Mouse (Mus musculus) midbrain, embryonic 11.5 days (tissue): ENCODE data around the gene Ranbp3. TPM values are rescaled to one million over a fixed set of nuclear protein-coding genes. Genes with fewer than 3 reads are reported as not detected.

Experiments used
- ATAC-seq: fragments of 200-750 bp; cut with Nextera tagmentation; 2 replicates; pipeline ENCODE4 v1.8.0; 2017; ENCODE audit warnings: moderate TSS enrichment, moderate library complexity; ENCODE audit not compliant: low FRiP score
- DNase-seq: peaks from one replicate; pipeline ENCODE4 v3.0.0; 2015; ENCODE audit warnings: low spot score; ENCODE audit errors: missing footprints
- H3K27ac ChIP-seq: fragments of 300-500 bp; sonication (generic); 2 replicates; pipeline ENCODE4 v1.5.1; 2014; ENCODE audit warnings: low read depth, low read length
- H3K27me3 ChIP-seq: fragments of 300-500 bp; sonication (generic); 2 replicates; pipeline ENCODE4 v1.6.1; 2014; ENCODE audit warnings: mild to moderate bottlenecking, low read length, moderate library complexity, mixed read lengths; ENCODE audit not compliant: control insufficient read depth, insufficient read depth
- H3K36me3 ChIP-seq: fragments of 300-500 bp; sonication (generic); 2 replicates; pipeline ENCODE4 v1.6.1; 2014; ENCODE audit warnings: mild to moderate bottlenecking, low read length, moderate library complexity, mixed read lengths; ENCODE audit not compliant: control insufficient read depth, insufficient read depth
- H3K4me1 ChIP-seq: fragments of 300-500 bp; sonication (generic); 2 replicates; pipeline ENCODE4 v1.6.1; 2014; ENCODE audit warnings: low read length; ENCODE audit not compliant: control insufficient read depth, insufficient read depth
- H3K4me2 ChIP-seq: fragments of 300-500 bp; sonication (generic); 2 replicates; pipeline ENCODE4 v1.6.1; 2014; ENCODE audit warnings: mild to moderate bottlenecking, moderate library complexity
- H3K4me3 ChIP-seq: fragments of 300-500 bp; sonication (generic); 2 replicates; pipeline ENCODE4 v1.5.1; 2014; ENCODE audit warnings: low read depth, low read length
- H3K9ac ChIP-seq: fragments of 300-500 bp; sonication (generic); 2 replicates; pipeline ENCODE4 v1.6.1; 2014; ENCODE audit warnings: low read length
- H3K9me3 ChIP-seq: fragments of 300-500 bp; sonication (generic); 2 replicates; pipeline ENCODE4 v1.6.1; 2016; ENCODE audit warnings: low read length; ENCODE audit not compliant: control insufficient read depth
- WGBS: fragments of 180-500 bp; shearing (Covaris S2); extraction: QIAGEN DNeasy Blood & Tissue Kit; methylation state at CpG from one replicate; pipeline ENCODE4 v1.1.7; 2014; 5-methylcytosine and 5-hydroxymethylcytosine counted together
- polyA plus RNA-seq: library from polyadenylated mRNA; unstranded; fragments of >200 nt; fragmentation: Nextera tagmentation; extraction: Ambion mirVana; gene quantifications from 2 replicates; pipeline ENCODE4 v1.2.1, GENCODE M21; 2014

Ranbp3 gene
- polyA plus RNA-seq, 1 experiment from 2014 or later = 112 TPM

DNA sequence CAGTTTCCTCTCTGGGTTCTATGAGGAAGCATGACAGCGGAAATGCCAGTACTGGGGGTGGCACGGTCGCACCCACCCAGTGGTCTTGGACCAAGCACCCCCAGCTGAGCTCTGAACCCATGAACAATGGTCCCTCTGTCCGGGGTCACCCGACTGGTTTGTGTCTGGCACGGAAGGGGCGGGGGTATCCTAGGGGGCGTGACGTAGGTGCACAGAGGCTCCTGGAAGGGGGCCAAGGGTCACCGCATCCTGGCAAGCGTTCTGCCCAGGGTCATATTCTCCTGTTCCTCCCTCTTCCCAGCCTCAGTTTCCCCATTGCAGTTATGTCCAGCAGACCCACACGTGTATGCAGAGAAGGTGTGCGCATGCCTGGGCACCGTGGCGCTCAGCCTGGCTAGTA is 80.4 kb downstream of the Ranbp3 start:
- DNase-seq (no peak), ATAC-seq (no peak)
- WGBS = 22% methylated on average over 15 of the region's 15 CpGs
- peaks cover 14% of the 10 kb centered on the region for H3K4me1 ChIP-seq
- H3K27ac ChIP-seq = no peak overlapping the region
- no peaks in the 10 kb centered on the region for H3K36me3 ChIP-seq
- no peak overlapping the region for H3K4me3 ChIP-seq
- no peaks in the 10 kb centered on the region for H3K9me3 ChIP-seq
- H3K9ac ChIP-seq = no peak overlapping the region
- H3K4me2 ChIP-seq = no peak overlapping the region
- peaks cover 67% of the 10 kb centered on the region for H3K27me3 ChIP-seq

DNA sequence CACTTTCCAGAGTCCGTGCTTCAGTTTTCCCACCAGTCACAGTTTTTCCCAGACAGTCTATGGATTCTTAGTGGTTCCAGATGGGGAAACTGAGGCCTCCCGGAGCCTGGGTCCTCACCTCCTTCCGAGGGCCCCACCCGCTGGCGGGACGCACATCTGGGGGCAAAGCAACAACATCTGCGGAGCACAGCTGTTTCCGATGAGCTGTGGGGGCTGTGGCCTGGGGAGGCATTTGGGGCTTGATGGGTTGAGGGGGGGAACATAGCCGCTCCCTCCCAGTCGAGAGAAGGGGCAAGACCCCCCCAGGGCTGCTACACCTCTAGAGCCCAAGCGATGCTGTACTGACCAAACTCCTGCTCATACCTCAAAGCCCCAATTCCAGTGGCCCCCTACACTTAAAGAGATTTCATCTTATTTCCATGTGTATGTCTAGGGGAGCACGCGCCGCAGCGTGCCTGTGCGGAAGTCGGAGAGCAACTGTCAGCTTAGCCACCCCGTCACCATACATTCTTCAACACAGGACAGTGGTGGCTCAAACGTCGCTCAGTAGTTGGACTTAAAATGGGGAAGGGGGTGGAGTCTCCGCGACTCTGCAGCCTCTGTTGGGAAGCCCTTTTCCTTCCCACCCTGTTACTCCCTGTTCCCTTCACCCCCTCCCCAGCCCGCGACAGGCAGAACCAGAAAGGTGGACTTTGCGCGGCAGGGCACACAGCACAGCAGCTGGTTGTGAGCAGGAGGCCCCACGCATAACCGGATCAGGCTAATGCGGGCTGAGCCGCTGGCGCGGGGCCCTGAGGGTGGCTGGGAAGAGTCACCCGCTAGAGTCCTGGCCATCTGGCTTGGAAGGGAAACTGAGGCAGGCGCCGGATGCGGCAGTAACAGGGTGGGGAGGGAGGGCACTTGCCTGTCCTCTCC is 81.4 kb downstream of the Ranbp3 start:
- no peak overlapping the region for H3K4me3 ChIP-seq
- no peak overlapping the region for H3K4me2 ChIP-seq
- H3K36me3 ChIP-seq = no peaks in the 10 kb centered on the region
- DNase-seq (peak; percentile 89), ATAC-seq (no peak)
- H3K27me3 ChIP-seq = peaks cover 67% of the 10 kb centered on the region
- no peaks in the 10 kb centered on the region for H3K9me3 ChIP-seq
- no peak overlapping the region for H3K9ac ChIP-seq
- H3K27ac ChIP-seq = no peak overlapping the region
- H3K4me1 ChIP-seq = peaks cover 14% of the 10 kb centered on the region
- WGBS = 13% methylated on average over 36 of the region's 36 CpGs

GRCm38 (mm10) chr17:56756703-56757399 is 83.8 kb downstream of the Ranbp3 start:
- Histone ChIP-seq H3K9ac (peak overlapping the region; percentile 60), H3K4me2 (peak overlapping the region; percentile 74), H3K27me3 (peaks cover 60% of the 10 kb centered on the region), H3K27ac (no peak overlapping the region), H3K4me3 (peak overlapping the region; percentile 38), H3K36me3 (no peaks in the 10 kb centered on the region), H3K9me3 (no peaks in the 10 kb centered on the region), H3K4me1 (peaks cover 17% of the 10 kb centered on the region)
- WGBS = 1% methylated on average over 51 of the region's 51 CpGs
- ATAC-seq = peak; percentile 6; the same call in 1 of the 2 replicates
- peak; percentile 89 for DNase-seq

GRCm38 (mm10) chr17:56757416-56758123 is 84.5 kb downstream of the Ranbp3 start, which contains the start of gene Nrtn:
TSS of gene Nrtn (minus strand) at chr17:56757530.
- Histone ChIP-seq H3K9ac (peak within 1 kb of the TSS; percentile 60), H3K27me3 (peaks cover 52% of the 10 kb centered on the region), H3K4me3 (peak within 1 kb of the TSS; percentile 38), H3K9me3 (no peaks in the 10 kb centered on the region), H3K36me3 (no peaks in the 10 kb centered on the region), H3K27ac (no peak within 1 kb of the TSS), H3K4me1 (peaks cover 22% of the 10 kb centered on the region), H3K4me2 (peak within 1 kb of the TSS; percentile 74)
- DNase-seq (peak; percentile 98), ATAC-seq (peak; percentile 64)
- under 1% methylated on average over 46 of the region's 48 CpGs for WGBS

DNA sequence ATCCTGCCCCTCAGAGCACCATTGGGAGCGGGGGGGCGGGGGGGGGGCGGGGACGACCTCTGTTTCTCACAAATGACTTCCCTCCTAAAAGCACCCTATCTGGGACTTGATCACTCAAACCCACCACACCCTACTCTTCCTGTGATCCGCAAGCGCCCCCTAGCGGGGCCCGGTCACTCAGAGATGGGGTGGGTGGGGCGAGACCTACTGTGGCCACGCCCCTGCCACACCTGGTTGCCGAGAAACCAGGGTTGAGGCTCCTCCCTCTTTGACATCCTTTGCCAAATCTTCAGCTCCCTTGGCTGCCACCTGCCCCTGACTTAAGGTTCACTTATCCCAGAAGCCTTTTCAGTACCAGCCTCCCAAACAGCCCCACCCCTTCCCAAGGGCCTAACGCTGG is 85.0 kb downstream of the Ranbp3 start:
- H3K36me3 ChIP-seq = no peaks in the 10 kb centered on the region
- ATAC-seq (no peak), DNase-seq (peak; percentile 89)
- H3K27me3 ChIP-seq = peaks cover 47% of the 10 kb centered on the region
- 5% methylated on average over 12 of the region's 12 CpGs for WGBS
- H3K4me3 ChIP-seq = no peak overlapping the region
- H3K4me1 ChIP-seq = peaks cover 28% of the 10 kb centered on the region
- no peak overlapping the region for H3K27ac ChIP-seq
- H3K4me2 ChIP-seq = no peak overlapping the region
- no peak overlapping the region for H3K9ac ChIP-seq
- H3K9me3 ChIP-seq = no peaks in the 10 kb centered on the region

- no peak overlapping the region for H3K4me3 ChIP-seq
- peaks cover 28% of the 10 kb centered on the region for H3K4me1 ChIP-seq
- 61% methylated on average over 7 of the region's 7 CpGs for WGBS
- peaks cover 35% of the 10 kb centered on the region for H3K27me3 ChIP-seq
- no peak overlapping the region for H3K9ac ChIP-seq
- no peaks in the 10 kb centered on the region for H3K9me3 ChIP-seq
- no peak overlapping the region for H3K27ac ChIP-seq
- no peak overlapping the region for H3K4me2 ChIP-seq
- no peak for ATAC-seq
- DNase-seq = no peak
- no peaks in the 10 kb centered on the region for H3K36me3 ChIP-seq
Observed at GRCm38 (mm10) chr17:56759261-56759660, 86.2 kb downstream of the Ranbp3 start.

GRCm38 (mm10) chr17:56761077-56761476 is 88.0 kb downstream of the Ranbp3 start:
- Histone ChIP-seq H3K36me3 (no peaks in the 10 kb centered on the region), H3K9ac (no peak overlapping the region), H3K4me3 (no peak overlapping the region), H3K27me3 (peaks cover 17% of the 10 kb centered on the region), H3K4me2 (no peak overlapping the region), H3K9me3 (no peaks in the 10 kb centered on the region), H3K4me1 (peaks cover 33% of the 10 kb centered on the region), H3K27ac (no peak overlapping the region)
- DNase-seq (peak; percentile 65), ATAC-seq (no peak)
- WGBS = 64% methylated on average over 3 of the region's 3 CpGs
